Mouse (Mus musculus): ENCODE results near the gene Ptma. TPM values are rescaled to one million over a fixed set of nuclear protein-coding genes. Genes with fewer than 3 reads are reported as not detected.
"Not testable (repeated sequence)": the region's sequence is repeated elsewhere in the genome, so short reads cannot be mapped to it uniquely, and the experiment has no call there.

Ptma gene
- total RNA-seq, 2 experiments from 2014 or later = 724 to 726 TPM

DNA sequence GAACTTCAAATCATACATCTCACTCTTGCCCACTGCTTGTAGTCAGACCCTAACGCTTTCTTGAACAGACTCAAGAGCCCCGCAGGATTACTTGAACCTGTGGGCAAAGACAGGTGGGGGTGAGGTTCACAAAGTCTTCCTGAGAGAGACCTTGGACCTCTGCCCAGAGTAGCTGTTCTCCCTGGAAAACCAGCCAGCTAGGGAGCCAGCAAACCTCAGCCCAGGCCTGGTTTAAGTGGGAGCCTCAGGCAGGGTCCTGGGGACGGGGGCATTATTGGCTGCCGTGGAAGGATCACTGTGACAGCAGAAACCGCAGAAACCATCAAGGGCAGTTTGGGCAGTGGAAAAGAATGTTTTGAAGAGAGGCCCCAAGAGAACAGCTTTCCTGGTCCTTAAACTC is 29.2 kb upstream of the Ptma start:
- peak; percentile 25 for DNase-seq

DNA sequence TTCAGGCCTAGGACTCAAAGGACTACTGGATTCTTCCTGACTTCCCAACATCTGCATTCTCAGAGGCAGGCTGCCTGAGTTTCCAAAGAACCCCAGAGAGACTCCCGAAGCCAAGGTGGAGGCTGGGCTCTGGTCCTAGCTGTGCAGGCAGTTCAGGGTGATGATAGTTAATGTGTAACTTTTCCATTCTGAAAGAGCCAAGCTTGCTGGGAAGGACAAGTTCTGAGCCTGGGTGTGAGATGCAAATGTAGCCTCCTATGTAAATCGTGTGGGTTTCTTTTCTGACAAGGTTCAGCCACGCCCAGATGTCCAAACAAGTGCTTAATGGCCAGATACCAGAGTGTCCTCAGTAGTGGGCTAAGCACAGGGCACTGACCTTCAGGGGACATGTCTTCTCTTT is 28.5 kb upstream of the Ptma start:
- DNase-seq = no peak

DNA sequence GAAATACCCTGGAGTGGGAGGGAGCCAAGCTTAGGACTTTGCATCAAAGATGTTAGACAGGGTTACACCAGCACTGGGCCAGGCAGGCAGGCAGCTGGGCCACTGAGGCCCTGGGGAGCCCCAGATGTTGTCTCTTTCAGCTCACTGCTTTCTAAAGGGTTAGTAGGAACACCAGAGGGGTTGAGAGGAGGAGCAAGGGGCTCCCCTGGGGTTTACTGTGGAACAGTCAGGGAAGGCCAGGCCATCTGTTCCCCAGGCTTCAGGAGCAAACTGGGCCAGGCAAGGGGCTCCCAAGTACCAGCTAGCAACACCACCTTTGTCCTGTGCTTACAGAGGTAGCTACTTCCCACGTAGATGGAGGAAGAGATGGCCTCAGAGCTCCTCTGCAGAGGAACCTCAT is 27.9 kb upstream of the Ptma start:
- DNase-seq = peak; percentile 32

DNA sequence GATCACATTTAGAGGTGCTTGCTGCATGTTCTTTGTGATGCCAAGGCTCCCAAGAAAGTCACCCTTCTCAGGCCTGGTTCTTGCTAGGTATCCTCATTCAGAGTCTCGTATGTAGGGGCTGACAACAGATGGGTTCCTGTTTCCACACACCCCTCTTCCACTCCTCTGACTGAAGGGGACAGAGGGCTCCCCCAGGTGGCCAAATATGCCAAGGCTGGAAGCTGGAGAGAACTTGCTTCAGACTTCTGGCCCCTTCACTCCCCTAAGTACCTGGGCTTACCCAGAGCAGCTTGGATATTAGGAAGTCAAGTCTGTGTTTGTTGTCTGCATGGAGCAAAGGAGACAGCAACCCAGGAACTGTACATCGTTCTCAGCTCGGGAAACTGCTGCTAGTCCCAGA is 26.6 kb upstream of the Ptma start:
- DNase-seq = peak; percentile 86

DNA sequence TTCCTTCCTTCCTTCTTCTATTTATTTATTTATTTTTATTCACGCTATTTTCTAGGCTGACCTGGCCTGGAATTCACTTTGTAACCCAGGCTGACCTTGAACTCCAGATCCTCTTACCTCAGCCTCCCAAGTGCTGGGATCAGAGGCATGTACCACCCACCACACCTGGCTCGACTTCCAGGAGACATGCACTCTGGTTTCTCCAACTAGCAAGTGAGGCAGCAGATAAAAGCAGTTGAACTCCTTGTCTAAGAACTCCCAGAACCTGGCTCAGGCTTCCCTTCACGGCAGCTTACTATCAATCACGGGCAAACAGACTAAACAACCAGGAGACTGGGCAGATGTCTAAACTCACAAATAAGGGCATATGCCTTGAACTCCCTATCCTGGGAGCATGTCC is 25.8 kb upstream of the Ptma start:
- DNase-seq = no peak

DNA sequence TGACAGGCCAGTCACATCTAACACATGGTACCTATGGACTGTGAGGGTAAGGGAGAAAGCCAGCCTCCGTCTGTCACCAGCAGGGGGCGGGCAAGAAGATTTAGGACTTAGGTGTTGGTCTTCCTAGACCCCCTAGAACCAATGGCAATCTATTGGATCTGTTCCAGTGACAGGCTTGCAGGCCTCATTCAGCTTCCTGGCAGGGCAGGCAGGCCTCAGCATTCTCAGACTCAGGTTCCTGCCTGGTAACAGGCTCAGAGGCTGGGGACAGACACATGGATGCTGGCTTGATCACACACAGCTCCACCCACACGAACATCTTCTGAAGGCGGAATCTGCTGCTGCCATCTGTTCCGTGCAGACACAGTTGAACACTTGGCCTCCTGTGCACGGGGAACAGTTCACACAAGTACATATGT is 25.4 kb upstream of the Ptma start:
- DNase-seq = peak; percentile 80

DNA sequence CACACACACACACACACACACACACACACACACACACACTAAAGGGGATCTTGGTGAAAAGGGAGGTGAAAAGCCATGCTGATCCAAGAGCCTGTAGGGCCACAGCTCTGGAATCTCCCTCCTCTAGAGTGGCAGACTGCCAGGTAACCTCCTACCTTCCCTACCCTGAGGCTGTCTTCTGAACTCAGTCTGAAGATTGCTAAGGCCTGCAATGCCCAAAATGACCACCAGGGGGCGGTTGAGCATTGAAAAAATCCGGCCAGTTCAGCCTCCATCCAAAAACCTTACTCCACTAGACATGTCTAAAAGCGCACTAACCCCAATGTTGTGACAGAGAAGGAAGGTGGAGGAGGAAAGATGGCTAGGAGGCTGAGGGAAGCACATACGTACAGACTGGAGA is 25.0 kb upstream of the Ptma start:
- peak; percentile 96 for DNase-seq

DNA sequence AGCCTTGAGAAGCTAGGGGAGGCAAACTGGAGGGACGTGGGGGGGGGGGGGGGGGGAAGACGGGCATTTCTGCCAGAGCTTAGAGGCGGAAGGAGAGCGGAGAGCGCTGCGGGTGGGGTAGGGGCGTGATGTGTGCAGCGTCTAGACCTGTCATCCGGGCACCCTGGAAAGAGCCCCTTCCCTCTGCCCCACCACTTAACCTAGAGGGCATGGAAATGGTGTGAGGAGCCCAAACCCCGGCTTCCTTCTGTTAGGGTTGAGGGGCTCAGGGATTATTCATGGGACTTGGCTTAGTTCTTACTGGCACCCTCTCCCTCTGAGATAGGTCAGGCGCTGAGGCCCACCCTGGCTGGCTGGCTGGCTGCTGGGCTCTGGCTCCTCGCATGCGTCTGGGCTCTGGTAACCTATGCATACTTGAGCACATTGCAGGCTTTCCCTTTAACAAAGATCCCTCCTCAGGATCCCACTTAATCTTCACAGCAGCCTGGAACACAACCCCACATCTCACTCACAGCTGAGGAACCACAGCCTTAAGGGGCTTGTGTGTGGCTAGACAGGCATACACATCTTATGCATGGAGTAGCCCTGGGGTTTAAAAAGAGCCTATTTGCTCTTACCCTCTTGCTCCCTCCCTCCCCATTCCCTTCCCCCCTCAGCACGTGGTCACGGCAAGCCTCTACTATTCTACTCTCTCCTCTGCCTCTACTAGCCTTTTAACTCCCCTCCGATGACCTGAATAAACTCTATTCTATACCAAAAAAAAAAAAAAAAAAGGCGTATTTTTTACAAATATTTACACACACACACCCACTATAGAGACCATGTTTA is 24.1 kb upstream of the Ptma start:
- no peak for DNase-seq

DNA sequence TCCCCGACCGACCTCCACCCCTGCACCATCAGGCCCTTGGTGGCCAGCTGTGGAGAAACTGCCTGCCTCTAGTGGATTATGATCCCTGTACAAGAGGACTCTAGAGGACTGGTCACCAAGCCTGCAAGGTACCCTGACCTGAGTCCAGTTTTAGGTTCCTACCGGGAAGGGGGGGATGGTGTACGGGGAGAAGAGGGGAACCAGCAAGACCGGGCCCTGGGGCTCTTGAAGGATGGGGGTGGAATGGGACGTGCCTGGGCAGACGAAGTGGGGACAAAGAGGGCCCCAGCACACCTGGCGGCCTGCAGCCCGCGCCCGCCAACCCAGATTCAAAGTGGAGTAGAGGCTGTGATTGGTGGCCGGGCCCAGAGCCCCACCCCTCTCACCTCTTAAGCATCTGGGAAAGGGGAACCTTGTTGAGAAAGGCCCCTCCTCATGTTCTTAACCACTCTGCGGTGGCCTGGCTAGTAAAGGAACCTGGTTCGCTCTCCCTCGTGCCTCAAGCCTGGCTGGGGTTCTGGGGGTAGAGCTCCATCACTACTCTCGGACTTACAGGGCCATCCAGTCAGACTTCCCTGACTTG is 23.3 kb upstream of the Ptma start:
- peak; percentile 33 for DNase-seq

DNA sequence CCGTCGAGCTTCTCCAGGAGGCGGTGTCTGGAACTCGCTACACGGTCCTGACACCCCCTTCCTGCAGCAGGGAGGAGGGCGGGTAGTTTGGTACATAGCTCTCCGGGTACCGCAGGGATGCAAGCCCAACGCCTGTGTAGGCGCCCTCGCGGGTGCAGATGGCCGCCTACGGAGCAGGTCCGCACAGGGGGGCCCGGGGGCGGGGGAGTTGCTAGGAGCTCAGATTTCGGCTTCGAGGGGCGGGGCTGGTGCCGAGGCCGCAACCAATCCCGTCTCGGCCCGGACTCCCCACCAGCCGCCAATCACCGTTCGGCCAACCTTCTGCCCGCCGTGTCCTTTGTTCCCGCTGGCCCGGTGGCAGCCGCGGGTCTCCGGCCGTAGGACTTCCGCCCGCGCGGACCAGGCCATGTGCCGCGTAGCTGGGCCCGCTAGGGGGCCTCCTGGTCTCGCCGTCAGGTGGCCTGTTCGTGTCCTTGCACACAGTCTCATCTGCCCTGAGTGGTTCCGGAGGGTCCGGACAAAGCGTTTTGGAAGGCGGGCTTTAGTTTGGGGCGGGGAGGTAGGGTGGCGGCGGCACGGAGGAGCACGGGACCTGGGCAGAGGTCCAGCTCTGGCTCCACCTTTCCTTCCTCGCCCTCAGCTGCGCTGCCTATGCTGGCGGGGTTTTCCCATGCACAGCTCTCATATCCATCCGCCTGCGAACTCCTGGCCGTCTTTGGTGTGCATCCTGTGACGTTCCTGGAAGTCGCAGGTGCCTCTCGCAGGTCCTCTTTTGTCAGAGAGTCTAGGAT is 22.4 kb upstream of the Ptma start:
- DNase-seq = peak; percentile 97

DNA sequence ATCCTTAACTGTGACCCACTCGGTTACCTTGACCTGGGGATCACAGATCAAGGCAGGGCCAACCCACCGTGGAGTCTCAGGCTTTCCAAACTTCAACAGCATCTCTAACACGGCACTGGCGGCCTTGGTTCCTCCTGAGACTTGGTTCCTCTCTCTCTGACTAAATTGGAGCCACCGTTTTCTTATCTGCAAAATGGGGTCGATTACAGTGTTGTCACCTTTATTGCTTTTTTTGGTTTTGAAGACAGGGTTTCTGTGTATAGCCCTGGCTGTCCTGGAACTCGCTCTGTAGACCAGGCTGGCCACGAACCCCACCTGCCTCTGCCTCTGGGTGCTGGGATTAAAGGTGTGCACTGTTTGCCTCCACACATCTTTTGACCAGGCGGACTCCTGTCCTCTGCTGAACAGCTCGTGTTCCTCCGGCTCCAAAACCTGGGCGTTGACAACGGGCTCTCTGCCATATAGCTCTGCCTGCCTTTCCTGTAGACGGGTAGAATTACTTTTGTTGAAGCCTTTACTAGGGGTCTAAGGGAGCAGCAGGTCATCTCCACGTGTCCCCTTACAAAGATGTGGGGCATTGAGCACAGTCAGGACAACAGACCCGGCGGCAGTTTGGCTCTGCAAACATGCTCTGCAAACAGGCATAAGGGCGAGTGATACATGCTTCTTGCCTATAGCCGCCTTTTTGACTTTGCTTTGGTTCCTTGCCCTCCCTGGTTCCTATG is 21.7 kb upstream of the Ptma start:
- peak; percentile 48 for DNase-seq

DNA sequence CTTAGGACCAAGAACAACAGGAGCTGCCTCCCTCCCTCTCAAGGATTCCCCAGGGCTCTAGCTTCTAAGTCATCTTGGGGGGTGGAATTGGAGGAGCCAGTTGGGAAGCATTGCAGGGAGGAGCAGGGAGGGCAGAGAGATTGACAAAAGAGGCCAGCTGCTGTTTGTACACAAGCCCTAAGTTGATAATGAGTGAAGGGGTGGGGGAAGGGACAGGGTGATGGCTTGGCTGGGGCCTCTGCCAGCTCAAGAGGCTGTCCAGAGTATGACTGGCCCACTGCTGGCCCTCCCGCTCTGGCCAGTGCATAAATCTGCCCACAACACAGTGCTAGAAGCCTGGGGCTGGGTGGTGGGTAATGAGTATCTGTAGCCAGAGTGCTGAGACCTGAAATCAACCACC is 21.1 kb upstream of the Ptma start:
- peak; percentile 65 for DNase-seq

DNA sequence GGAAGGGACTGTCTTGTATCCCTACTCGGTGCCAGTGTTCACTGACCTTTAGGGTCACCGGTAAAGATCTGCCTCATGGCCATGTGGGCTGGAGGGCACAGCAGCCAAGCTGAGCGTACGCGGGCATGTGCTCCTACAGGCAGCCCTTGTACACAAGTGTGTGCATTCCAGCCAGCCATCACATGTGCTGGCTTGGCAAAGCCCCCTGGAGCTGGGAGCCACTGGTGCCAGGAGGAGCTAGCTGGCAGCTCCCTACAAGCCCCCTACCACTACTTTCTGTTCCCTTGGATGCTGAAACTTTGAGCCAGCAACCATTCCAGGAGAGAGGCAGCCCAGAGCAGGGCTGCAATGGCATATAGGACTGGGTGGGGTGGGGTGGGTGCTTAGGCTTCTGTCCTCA is 20.1 kb upstream of the Ptma start:
- DNase-seq = no peak

DNA sequence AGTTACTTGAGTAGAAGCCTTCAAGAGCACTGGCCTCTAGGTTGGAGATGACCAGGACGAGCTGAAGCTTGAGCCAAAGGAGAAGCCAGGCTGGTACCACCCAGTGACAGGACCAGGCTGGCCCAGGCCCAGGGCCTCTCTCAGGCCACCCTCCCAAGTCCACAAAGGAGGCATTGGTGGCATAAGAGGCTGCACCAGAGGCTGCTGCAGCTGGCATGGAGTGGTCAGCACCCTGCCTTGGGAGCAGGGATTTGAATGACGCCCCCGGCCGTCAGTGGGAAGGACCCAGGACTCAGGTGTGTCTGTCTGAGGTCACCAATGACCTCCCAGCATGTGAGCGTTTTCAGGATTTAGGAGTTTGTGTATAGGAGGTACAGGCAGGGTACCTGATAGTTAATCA is 18.7 kb upstream of the Ptma start:
- no peak for DNase-seq

DNA sequence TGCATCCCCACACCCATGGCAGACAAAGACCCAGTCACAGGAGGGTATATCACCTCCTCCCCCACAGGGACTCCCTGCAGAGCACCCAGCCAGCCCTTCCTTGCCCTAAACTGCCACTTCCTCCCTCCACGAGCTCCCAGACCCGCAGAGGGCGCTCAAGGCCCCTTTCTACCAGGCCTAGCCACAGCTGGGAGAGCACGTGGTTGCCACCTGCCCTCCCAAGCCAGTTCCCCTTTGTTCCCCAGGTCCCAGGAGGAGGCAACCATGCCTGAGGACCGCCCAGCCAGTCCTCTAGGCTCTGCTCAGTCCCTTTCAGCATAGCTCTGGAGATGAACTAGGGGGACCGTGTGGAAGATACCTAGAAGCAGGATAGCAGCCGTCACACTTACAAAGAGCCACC is 17.1 kb upstream of the Ptma start:
- peak; percentile 92 for DNase-seq

DNA sequence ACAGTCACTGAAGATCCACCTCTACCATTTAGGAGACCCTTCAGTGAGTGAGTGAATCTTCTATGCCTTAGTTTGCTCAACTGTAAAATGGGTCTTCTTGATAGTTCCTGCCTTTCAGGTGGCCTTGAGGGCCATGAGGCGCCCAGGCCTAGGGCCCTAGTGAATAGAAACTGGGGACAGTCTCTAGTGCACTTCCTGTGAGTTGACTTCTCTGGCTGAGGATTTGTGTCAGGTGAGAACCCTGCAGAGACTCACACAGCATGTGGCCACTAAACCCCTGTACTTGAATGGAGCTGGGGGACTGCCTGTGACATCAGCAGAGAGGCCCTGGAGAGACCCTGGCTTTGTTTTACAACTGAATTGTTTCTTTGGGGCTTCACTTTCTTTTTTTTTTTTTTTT is 16.3 kb upstream of the Ptma start:
- DNase-seq = no peak

DNA sequence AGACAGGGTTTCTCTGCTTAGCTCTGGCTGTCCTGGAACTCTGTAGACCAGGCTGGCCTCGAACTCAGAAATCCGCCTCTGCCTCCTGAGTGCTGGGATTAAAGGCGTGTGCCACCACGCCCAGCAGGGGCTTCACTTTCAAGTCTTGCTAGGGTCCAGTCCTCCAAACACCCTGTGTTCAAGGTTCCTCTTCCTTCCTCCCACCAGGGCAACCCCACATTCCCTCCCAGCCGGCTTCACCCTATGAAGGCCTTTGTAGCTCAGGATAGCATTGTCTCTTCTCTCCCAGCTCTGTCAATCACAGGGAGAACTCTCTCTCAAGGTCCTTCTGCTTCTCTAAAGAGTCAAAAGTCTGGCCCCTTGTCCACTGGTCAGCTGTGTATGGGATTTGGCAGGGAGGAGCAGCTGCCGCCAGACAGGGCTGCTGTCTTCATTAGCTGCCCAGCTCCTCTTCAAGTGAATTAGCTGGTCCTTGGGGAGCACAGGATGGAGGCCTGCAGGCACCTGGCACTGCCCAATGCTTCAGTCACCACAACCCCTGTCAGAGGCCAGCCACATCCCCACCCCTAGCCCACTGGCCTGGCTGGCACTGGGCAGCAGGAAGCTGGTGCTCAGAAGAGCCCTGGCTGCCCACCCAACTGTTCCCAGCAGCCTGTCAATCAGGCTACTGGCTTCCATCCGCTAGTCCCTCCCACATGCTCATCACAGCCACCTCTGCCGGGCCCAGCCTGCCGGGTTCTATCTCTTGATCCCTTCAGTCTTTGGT is 15.7 kb upstream of the Ptma start:
- no peak for DNase-seq

DNA sequence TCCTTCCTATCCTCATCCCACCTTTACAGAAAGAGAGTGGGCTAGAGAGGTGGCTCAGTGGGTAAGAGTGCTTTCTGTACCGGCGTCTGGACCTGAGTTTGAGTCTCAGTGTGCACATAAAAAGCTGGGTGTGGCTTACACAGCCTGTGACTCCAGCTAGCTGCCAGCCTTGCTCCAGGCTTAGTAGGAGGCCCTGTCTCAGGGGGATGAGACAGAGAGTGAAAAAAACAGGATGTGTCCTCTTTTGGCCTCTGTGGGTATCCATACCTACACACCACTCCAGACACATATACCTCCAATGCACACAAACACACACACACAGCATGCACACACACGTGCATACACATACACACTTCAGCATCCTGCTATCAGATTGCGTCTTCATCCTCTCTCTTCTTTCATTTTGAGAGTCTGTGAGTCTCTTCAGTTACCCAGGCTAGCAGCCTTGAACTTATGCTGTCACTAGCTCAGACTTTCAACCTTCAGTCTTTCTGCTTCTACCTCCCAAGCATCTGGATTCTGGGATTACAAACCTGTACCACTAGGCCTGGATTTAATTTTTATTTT is 14.3 kb upstream of the Ptma start:
- DNase-seq = no peak

DNA sequence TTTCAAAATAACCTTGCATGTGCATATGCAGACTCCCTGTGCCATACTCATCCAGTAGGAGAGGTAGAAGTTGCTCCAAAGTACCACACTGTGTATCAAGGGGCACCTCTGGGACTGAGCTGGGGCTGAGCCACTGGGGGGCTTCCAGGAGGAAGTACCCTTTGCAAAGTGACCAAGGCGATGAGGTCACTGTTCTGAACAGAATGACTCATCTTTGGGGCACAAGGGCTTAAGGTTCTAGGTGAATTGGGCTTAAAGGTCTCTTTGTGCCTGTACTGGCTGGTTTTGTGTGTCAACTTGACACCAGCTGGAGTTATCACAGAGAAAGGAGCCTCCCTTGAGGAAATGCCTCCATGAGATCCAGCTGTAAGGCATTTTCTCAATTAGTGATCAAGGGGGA is 13.5 kb upstream of the Ptma start:
- not testable (repeated sequence) for DNase-seq

DNA sequence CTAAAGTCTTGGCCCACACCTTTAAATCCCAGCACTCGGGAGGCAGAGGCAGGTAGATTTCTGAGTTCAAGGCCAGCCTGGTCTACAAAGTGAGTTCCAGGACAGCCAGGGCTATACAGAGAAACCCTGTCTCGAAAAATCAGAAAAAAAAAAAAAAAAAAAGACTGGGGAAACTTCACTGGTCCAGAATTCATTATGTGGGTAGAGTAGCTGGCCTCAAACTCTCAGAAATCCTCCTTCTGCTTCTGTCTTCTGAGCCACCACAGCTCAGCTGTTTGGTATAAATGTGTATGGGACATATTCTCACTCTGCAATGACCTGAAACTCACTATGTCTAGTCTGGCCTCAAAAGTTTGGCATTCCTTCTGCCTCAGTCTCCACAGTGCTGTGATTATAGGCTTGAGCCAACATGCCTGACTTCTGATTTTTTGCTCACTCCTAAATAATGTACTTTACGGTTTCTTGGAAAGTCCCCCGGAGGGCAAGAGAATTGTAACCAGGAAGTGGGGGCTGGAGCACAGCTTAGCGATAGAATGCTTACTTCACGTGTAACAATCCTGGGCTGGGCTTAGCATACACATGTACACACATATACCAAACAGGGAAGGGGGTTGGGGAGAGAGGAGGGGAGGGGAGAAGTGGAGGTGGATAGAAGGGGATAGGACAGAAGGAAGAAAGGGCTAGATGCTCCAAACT is 10.7 kb upstream of the Ptma start:
- DNase-seq = no peak

DNA sequence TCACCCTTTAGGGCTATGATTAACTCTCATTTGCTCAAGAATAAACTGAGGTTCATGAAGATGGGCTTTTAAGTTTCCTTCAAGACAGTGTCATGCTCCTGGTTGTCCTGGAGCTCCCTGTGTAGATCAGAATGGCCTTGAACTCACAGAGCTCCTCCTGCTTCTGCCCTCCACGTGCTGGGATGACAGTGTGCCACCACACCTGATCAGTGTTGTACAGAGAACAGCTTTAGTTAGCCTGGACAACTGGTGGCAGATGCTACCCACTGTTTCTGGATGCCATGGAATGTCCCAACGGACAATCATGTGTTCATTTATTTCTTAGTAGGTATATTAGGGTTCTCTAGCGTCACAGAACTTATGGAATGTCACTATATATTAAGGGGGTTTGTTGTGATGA is 9.4 kb upstream of the Ptma start:
- DNase-seq = no peak

Measured in heart, postnatal 4 days (tissue).